Mouse (Mus musculus): ENCODE measurements at regions not wholly inside any gene's neighbourhood (a gene's known extent, or its start where the extent isn't known, plus 50 kb on each side); places are given as distances from the start of the nearest gene placed in this dataset.

- DNase-seq (ENCODE audit: low read depth in 2 of 2, low spot score in 2 of 2), result no peak
These were observed 104.7 kb upstream of the Zfp703 start for GRCm38 (mm10) chr8:26872382-26872781.

DNA sequence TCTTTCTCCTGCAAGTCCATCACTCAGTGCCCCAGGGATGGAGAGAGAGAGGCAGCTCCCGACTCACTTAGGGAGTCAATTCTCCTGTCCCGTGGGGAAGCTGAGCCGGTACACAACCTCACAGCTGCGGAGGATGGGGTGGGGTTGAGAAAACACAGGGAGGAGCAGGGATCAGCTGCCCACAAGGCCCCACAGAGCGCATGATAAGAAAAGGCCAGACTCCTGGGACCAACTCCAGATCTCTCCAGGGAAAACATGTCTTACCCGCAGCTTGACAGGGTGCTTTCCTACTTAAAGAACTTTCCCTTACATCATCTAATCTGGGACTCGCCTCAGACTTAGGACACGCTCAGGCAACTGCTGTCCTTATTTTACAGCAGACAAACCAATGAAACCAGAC, 104.3 kb upstream of the Zfp703 start:
- DNase-seq (ENCODE audit: low read depth in 2 of 2, low spot score in 2 of 2), result no peak

DNA sequence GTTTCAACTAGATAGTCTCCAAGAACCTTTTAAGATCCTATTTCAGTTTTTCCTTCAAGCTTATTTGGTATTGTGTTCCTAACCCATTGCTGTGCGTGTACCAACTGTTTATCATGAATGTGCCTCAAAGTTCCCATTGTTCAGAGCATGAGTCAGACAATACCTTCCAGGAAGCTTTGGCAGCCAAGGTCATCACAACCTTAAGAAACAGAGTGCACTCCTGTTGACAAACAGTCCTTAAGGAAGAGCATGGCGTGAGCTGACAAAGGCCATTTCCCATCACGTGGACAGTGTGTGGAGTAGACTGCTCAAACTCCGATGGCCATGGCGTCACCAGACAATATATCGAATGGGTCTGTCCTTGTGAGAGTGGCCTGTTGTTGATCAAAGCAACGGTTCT, 96.9 kb upstream of the Zfp703 start:
- no peak for DNase-seq (ENCODE audit: low read depth in 2 of 2, low spot score in 2 of 2)

- DNase-seq (ENCODE audit: low read depth in 2 of 2, low spot score in 2 of 2), result no peak
These were observed 95.6 kb upstream of the Zfp703 start for GRCm38 (mm10) chr8:26881268-26882120.

DNA sequence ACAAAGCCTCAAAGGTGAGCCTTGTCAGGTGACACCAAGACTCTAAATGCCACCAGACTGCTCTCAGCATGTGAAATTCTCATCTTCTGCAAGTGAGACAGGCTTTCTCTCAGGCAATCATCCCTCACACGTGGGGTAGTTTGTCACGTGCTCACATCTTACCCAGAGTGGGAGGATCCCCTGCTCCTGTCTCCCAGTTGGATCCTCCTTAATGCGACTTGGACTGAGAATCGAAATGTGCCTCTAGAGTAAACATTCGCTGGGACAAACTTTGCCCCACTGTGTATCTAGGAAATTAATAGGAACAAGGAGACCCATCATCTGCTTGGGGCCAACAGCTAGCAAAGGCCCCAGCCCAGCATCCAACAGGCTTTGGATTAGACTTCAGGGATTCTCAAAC, 94.5 kb upstream of the Zfp703 start:
- no peak for DNase-seq (ENCODE audit: low read depth in 2 of 2, low spot score in 2 of 2)

DNA sequence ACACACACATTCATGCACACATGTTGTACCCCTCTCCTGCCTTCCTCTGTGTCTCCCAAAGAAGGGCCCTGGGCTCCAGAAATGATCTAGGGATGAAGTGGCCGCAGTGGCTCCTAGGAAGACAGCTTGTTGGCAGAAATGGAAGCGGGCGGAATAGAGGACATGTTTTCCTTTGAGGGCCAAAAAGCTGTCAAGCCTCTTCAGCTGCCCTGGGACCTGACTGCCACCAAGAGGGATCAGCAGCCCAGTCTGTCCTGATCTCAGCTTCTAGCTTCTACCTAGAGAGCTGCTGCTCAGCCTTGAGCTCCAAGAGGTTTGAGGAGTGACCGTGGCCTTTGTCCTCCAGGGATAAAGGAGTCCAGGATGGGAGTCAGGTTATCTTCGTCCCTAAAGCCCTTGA, 93.8 kb upstream of the Zfp703 start:
- DNase-seq (ENCODE audit: low read depth in 2 of 2, low spot score in 2 of 2), result no peak

GRCm38 (mm10) chr8:26883770-26884169, 93.4 kb upstream of the Zfp703 start:
- no peak for DNase-seq (ENCODE audit: low read depth in 2 of 2, low spot score in 2 of 2)

DNA sequence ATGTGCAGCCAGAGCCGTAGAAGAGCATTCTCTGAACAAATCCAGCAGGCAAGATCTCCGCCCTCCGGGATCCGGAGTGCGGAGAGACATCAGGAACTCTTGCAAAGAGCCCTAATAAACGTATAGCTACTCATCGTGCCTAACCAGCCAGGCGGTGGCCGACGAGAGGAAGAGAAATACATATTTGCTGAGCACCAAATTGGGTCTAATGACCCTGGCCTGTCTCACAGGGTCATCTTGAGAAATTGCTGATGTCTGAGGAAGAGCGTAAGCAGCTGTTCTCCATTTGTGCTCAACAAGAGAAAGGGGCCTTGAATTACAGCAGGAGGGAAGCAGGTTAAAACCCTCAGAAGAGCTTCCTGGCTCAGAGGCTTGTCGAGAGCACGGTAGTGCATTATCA, 92.8 kb upstream of the Zfp703 start:
- no peak for DNase-seq (ENCODE audit: low read depth in 2 of 2, low spot score in 2 of 2)

- no peak for DNase-seq (ENCODE audit: low read depth in 2 of 2, low spot score in 2 of 2)
These were observed 91.8 kb upstream of the Zfp703 start for GRCm38 (mm10) chr8:26885365-26885764.

- no peak for DNase-seq (ENCODE audit: low read depth in 2 of 2, low spot score in 2 of 2)
These were observed 90.2 kb upstream of the Zfp703 start for GRCm38 (mm10) chr8:26886783-26887486.

DNA sequence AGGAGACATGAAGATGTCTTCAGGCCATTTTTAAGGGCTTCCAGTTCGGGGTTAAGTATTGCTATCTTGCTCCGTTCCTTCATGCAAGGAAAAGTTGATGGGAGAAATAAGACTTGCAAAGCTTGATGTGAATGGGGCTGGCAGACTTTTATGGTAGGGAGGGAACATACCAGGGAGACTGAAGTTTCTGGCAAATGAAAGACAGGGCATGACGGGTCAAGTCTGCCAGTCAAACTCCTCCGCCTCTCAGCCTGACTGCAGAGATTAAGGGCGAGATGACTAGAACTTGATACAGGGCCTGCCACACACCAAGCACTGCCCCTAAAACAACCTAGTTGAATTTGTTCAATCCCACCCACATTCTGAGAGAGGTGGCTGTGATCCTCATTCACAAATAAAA, 89.6 kb upstream of the Zfp703 start:
- no peak for DNase-seq (ENCODE audit: low read depth in 2 of 2, low spot score in 2 of 2)

- DNase-seq (ENCODE audit: low read depth in 2 of 2, low spot score in 2 of 2), result no peak
These were observed 89.1 kb upstream of the Zfp703 start for GRCm38 (mm10) chr8:26888050-26888449.

DNA sequence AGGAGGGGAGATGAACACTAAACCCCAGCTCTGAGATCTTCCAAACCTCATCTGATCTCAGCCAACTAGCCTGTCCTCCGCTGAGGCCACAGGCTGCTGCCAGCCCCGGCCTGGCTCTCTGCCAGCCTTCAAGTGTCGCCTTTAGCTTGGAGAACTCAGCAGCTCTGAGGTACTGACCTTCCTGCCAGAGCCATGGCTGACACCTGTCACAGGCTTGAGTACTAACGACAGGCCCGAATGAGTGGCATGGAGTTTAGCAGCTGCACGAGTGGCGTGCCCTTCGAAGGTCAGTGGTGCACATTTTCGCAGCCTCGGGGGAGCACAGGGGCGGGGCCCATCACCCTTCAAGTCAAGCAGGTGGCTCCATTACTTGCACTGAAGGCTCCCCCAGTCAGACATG, 85.2 kb upstream of the Zfp703 start:
- DNase-seq (ENCODE audit: low read depth in 2 of 2, low spot score in 2 of 2), result no peak

- DNase-seq (ENCODE audit: low read depth in 2 of 2, low spot score in 2 of 2), result no peak
These were observed 84.7 kb upstream of the Zfp703 start for GRCm38 (mm10) chr8:26892380-26892779.

- DNase-seq (ENCODE audit: low read depth in 2 of 2, low spot score in 2 of 2), result no peak
These were observed 81.3 kb upstream of the Zfp703 start for GRCm38 (mm10) chr8:26895867-26896266.

DNA sequence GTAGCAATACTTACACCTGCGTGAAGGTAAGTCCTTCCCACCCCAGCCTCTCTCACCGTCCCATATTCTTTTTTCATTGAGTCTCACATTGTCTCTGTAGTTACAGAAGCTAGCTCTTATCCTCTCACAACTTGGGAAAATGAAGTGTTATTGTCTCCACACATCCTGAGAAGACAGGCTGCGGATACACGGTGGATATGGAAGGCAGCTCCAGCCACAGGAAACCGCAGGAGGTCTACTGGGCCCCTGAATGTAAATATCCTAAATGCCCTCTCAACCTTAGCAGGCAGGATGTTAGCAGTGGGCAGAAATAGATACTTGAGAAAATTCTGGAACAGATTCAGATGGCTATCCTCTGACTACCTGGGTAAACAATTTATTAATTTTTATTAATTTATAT, 73.8 kb upstream of the Zfp703 start:
- no peak for DNase-seq (ENCODE audit: low read depth in 2 of 2, low spot score in 2 of 2)

DNA sequence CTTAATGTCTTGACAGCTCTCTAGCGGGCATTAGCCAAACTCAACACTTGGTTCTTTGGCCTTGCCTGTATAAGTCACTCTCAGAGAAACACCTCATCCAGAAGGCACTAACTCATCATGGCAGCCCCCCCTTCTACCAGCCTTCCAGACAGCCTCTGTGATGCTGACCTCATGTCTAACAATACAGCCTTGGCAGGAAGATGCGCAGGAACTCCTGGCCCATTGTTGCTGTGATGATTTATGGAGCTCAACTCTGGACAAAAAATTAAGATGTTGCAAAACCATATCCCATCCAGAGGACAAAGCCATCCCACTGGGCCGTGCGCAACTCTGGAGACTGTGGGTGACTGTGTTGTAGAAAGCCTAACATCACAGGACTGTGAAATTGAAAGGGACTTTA, 70.9 kb upstream of the Zfp703 start:
- DNase-seq (ENCODE audit: low read depth in 2 of 2, low spot score in 2 of 2), result no peak

DNA sequence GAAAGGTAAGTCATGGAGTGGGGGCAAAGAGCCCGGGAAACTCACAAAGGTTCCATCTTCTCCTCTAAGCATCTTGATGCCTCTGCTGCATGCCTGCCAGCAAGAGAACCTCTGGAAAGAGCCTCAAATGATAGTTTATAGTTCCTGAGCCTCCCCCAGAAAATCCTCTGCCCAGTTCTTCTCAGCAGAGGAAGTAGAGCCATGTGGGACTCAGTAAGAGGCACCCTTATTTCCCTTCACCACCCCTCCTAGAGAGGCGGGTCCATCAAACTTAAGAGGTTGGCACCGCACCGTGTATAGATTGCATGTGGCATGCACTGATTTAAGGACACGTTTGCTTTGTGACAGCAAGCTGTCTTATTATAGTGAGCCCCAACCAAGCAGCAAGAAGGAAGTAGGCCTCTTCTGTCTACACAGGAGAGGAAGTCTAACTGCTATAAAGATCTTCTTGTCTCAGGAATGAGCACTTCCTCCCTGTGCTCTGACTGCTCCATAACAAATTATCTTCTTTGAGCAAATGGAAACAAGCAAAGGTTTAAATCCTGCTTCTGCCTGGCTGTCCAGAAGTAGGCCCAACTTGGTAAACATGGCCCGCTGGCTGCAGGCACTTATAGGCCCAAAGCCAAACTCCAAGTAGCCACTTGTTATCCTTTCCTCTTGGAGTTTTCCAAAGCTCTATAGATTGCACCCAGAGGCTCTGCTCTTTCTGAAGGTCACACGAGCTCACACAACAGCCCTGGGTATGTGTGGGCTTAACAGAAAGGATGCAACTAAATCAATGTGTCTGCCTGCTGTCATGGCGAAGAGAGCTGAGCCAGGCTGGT, 69.6 kb upstream of the Zfp703 start:
- no peak for DNase-seq (ENCODE audit: low read depth in 2 of 2, low spot score in 2 of 2)

- DNase-seq (ENCODE audit: low read depth in 2 of 2, low spot score in 2 of 2), result no peak
These were observed 66.9 kb upstream of the Zfp703 start for GRCm38 (mm10) chr8:26910186-26910585.

GRCm38 (mm10) chr8:26913562-26914529, 63.3 kb upstream of the Zfp703 start:
- no peak for DNase-seq (ENCODE audit: low read depth in 2 of 2, low spot score in 2 of 2)

DNA sequence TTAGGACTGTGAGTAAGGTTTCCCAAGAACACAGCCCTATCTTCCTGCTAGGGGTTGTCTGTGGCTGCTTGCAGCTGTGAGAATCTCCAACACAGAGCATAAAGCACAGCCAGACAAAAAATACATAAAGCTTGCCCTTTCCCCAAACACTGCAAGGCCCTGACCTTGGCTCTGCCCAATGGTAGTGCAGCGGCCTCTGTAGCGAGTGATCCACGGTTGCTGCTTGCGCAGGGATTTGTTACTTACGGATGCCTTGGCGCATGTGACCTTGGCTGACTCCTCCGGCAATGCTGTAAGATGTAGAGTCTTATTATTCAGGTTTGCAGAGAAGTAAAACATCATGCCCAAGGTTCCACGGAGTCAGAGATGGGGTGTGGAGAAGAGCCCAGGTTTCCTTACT, 61.4 kb upstream of the Zfp703 start:
- no peak for DNase-seq (ENCODE audit: low read depth in 2 of 2, low spot score in 2 of 2)
